Mouse (Mus musculus): ENCODE measurements around the gene Pla2g12b. TPM values are rescaled to one million over a fixed set of nuclear protein-coding genes. Genes with fewer than 3 reads are reported as not detected.

Gene Pla2g12b
- polyA plus RNA-seq, 1 experiment from 2014 or later, result 38.8 TPM

Other genes starting within 250 kb of the Pla2g12b start
- gene Sept10, start 181.8 kb upstream of the Pla2g12b start, polyA plus RNA-seq (2015; fragmentation: Nextera tagmentation; extraction: Ambion mirVana), result 31.6 and 40.1 TPM in 2 replicates
- 11.6 and 12.0 TPM in 2 replicates for gene Sowahc, start 181.7 kb upstream of the Pla2g12b start, polyA plus RNA-seq (2015; fragmentation: Nextera tagmentation; extraction: Ambion mirVana)
- gene P4ha1, start 80.4 kb upstream of the Pla2g12b start, polyA plus RNA-seq (2015; fragmentation: Nextera tagmentation; extraction: Ambion mirVana), result 64.7 and 73.8 TPM in 2 replicates
- 3.5 and 5.7 TPM in 2 replicates for gene Gm10273, start 8.0 kb upstream of the Pla2g12b start, polyA plus RNA-seq (2015; fragmentation: Nextera tagmentation; extraction: Ambion mirVana)
- 1.6 and 1.9 TPM in 2 replicates for gene Oit3, start 38.1 kb downstream of the Pla2g12b start, polyA plus RNA-seq (2015; fragmentation: Nextera tagmentation; extraction: Ambion mirVana)
- not detected in 2 replicates for gene Gm10322, start 212.4 kb downstream of the Pla2g12b start, polyA plus RNA-seq (2015; fragmentation: Nextera tagmentation; extraction: Ambion mirVana)
- gene Mcu, start 213.0 kb downstream of the Pla2g12b start, polyA plus RNA-seq (2015; fragmentation: Nextera tagmentation; extraction: Ambion mirVana), result 66.4 and 72.6 TPM in 2 replicates

Data from intestine, embryonic 15.5 days (tissue).